Comparison of ENCODE assay signal across 8 mouse cellular contexts in genomic region chr14:118180117-118180557, GRCm38 (mm10). TPM values are rescaled to one million over a fixed set of nuclear protein-coding genes. Genes with fewer than 3 reads are reported as not detected.
DNase-seq lines count a peak whose midpoint lies in the region; ATAC-seq lines count a peak whose summit lies in the region.

No protein-coding gene starts in this region.

- H3K9me3 ChIP-seq in hindbrain, embryonic 15.5 days = no peaks in the 10 kb centered on the region
- no peaks in the 10 kb centered on the region for H3K9me3 ChIP-seq in limb, embryonic 13.5 days
- no peaks in the 10 kb centered on the region for H3K9me3 ChIP-seq in midbrain, embryonic 12.5 days

- peak overlapping the region; percentile 51 for H3K4me3 ChIP-seq in hindbrain, embryonic 15.5 days
- peak overlapping the region; percentile 51 for H3K4me3 ChIP-seq in limb, embryonic 13.5 days
- H3K4me3 ChIP-seq in midbrain, embryonic 12.5 days = peak overlapping the region; percentile 47

- H3K9ac ChIP-seq in hindbrain, embryonic 15.5 days = peak overlapping the region; percentile 32
- peak overlapping the region; percentile 62 for H3K9ac ChIP-seq in limb, embryonic 13.5 days
- H3K9ac ChIP-seq in midbrain, embryonic 12.5 days (replicated peaks) = peak overlapping the region; percentile 53

- H3K27ac ChIP-seq in hindbrain, embryonic 15.5 days (replicated peaks) = peak overlapping the region; percentile 85
- H3K27ac ChIP-seq in limb, embryonic 13.5 days = no peak overlapping the region
- peak overlapping the region; percentile 81 for H3K27ac ChIP-seq in midbrain, embryonic 12.5 days (replicated peaks)

- WGBS in hindbrain, embryonic 15.5 days = under 1% methylated on average over 20 of the region's 20 CpGs
- under 1% methylated on average over 20 of the region's 20 CpGs for whole genome bisulfite sequencing in limb, embryonic 13.5 days
- under 1% methylated on average over 20 of the region's 20 CpGs for WGBS in midbrain, embryonic 12.5 days

- peak; percentile 24 for DNase-seq in right cerebral cortex, postnatal 4 days
- DNase-seq in right cerebral cortex, postnatal 14 days = no peak
- peak; percentile 65 to 73 for DNase-seq in cerebellum, postnatal 25 days
- peak; percentile 34 for DNase-seq in gastrocnemius, adult 18-20 months (ENCODE audit: low spot score)
- DNase-seq in spleen, postnatal 14 days (ENCODE audit: low spot score in 2 of 2) = peak; percentile 10 to 20

- peaks cover 5% of the 10 kb centered on the region for H3K4me1 ChIP-seq in hindbrain, embryonic 15.5 days (replicated peaks)
- H3K4me1 ChIP-seq in limb, embryonic 13.5 days = 0 out of 2 replicates have a peak, but pooled peaks cover 4% of the 10 kb centered on the region
- no peaks in the 10 kb centered on the region for H3K4me1 ChIP-seq in midbrain, embryonic 12.5 days

- ATAC-seq in hindbrain, embryonic 15.5 days (ENCODE audit: low FRiP score, low read depth) = peak; percentile 88
- peak; percentile 73; the same call in 1 of the 2 replicates for ATAC-seq in limb, embryonic 13.5 days (ENCODE audit: low FRiP score, low read depth)
- ATAC-seq in midbrain, embryonic 12.5 days (ENCODE audit: low FRiP score, low read depth) = peak; percentile 91

- H3K4me2 ChIP-seq in hindbrain, embryonic 15.5 days = peak overlapping the region; percentile 71
- peak overlapping the region; percentile 70 for H3K4me2 ChIP-seq in limb, embryonic 13.5 days (replicated peaks)
- peak overlapping the region; percentile 73 for H3K4me2 ChIP-seq in midbrain, embryonic 12.5 days (replicated peaks)

- H3K36me3 ChIP-seq in hindbrain, embryonic 15.5 days = no peaks in the 10 kb centered on the region
- no peaks in the 10 kb centered on the region for H3K36me3 ChIP-seq in limb, embryonic 13.5 days
- H3K36me3 ChIP-seq in midbrain, embryonic 12.5 days = no peaks in the 10 kb centered on the region

- H3K27me3 ChIP-seq in hindbrain, embryonic 15.5 days = no peaks in the 10 kb centered on the region
- H3K27me3 ChIP-seq in limb, embryonic 13.5 days = no peaks in the 10 kb centered on the region
- H3K27me3 ChIP-seq in midbrain, embryonic 12.5 days = no peaks in the 10 kb centered on the region

RNA-seq across cellular contexts. Expression of gene Gpr180, which starts 43.2 kb away (rescaled TPM):
- total RNA-seq in gastrocnemius, adult 18-20 months (2021) = 10 to 100 TPM; 31.4 to 36.1 TPM
- 45.6 and 47.5 TPM in 2 replicates for polyA plus RNA-seq in hindbrain, embryonic 15.5 days (2015; fragmentation: Nextera tagmentation; extraction: Ambion mirVana)
- 69.3 and 71.8 TPM in 2 replicates for polyA plus RNA-seq in limb, embryonic 13.5 days (2015; fragmentation: Nextera tagmentation; extraction: Ambion mirVana)
- 32.8 and 35.9 TPM in 2 replicates for polyA plus RNA-seq in midbrain, embryonic 12.5 days (2016; fragmentation: Nextera tagmentation; extraction: Ambion mirVana)

RNA-seq across cellular contexts. Expression of gene Tgds, which starts 47.6 kb away (rescaled TPM):
- 1 to 10 TPM; 6.0 to 6.2 TPM for total RNA-seq in gastrocnemius, adult 18-20 months (2021)
- 15.1 and 17.2 TPM in 2 replicates for polyA plus RNA-seq in hindbrain, embryonic 15.5 days (2015; fragmentation: Nextera tagmentation; extraction: Ambion mirVana)
- polyA plus RNA-seq in limb, embryonic 13.5 days (2015; fragmentation: Nextera tagmentation; extraction: Ambion mirVana) = 38.3 and 38.8 TPM in 2 replicates
- 22.0 and 26.3 TPM in 2 replicates for polyA plus RNA-seq in midbrain, embryonic 12.5 days (2016; fragmentation: Nextera tagmentation; extraction: Ambion mirVana)

RNA-seq across cellular contexts. Expression of gene Sox21, which starts 56.7 kb away (rescaled TPM):
- not detected for total RNA-seq in gastrocnemius, adult 18-20 months (2021)
- 6.0 and 6.3 TPM in 2 replicates for polyA plus RNA-seq in hindbrain, embryonic 15.5 days (2015; fragmentation: Nextera tagmentation; extraction: Ambion mirVana)
- 0.11 and 0.19 TPM in 2 replicates for polyA plus RNA-seq in limb, embryonic 13.5 days (2015; fragmentation: Nextera tagmentation; extraction: Ambion mirVana)
- 34.8 and 35.5 TPM in 2 replicates for polyA plus RNA-seq in midbrain, embryonic 12.5 days (2016; fragmentation: Nextera tagmentation; extraction: Ambion mirVana)
